Mouse (Mus musculus): ENCODE measurements at regions not wholly inside any gene's neighbourhood (a gene's known extent, or its start where the extent isn't known, plus 50 kb on each side); places are given as distances from the start of the nearest gene placed in this dataset.
A peak's percentile ranks its signal among the peaks of the same experiment; 100 is the strongest.

GRCm38 (mm10) chr1:80030635-80031034 lies 169.7 kb upstream of the Serpine2 start:
- no peak for DNase-seq (ENCODE audit: inconsistent ontology term)

DNA sequence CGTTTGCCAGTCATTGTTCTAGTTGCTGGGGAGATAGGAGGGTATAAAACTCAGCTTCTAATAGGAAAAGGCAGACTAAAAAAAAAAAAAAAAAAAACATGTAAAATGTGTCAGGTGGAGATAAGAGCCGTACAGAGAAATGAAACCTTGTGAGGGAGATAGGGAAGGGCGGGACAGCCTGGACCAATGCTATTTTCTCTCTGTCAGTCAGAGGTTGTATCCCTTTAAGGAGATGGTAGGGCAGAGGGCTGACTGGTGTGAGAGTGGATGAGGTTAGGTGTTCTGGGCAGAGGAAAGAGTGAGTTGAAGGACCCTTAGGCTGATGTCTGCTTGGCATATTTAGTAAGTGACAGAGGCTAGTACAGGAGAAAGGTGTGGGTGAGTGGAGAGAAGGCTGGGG lies 169.2 kb upstream of the Serpine2 start:
- no peak for DNase-seq (ENCODE audit: inconsistent ontology term)

DNA sequence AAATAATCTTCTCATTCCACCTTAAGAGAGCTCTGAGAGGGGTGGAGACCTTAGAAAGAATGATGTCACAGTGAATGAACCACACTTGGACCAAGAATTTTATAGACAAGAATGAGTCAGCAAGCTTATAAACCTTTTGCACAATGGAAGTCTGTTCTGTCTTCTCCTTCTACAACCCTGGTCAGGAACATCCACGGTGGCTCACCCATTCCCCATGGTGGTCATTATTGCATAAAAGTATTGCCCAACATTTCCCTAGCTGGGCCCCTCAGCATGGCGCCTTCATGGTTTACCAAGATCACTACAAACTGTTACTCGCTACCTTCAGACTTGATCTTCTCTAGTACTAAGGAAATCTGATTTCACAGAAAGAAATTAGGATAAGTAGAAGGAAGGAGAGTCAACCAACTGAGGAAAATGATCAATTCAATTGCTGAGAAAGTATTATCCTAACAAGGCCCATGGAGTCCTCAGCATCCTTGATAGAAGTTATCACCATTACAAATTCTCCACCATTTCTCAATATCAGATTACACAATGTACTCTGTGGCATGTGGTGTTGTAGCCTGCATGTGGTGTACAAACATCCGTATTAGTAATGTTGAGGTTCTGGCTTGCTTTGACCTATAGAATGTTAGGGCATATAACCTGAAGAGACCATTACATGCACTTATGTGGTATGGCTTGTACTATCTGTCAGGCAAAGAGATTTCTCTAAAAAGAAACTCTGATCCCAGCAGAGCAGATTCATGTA lies 165.1 kb upstream of the Serpine2 start:
- DNase-seq (ENCODE audit: inconsistent ontology term) = peak; percentile 59

- peak; percentile 31 for DNase-seq (ENCODE audit: inconsistent ontology term)
These were observed 162.6 kb upstream of the Serpine2 start for GRCm38 (mm10) chr1:80023518-80024095.

DNA sequence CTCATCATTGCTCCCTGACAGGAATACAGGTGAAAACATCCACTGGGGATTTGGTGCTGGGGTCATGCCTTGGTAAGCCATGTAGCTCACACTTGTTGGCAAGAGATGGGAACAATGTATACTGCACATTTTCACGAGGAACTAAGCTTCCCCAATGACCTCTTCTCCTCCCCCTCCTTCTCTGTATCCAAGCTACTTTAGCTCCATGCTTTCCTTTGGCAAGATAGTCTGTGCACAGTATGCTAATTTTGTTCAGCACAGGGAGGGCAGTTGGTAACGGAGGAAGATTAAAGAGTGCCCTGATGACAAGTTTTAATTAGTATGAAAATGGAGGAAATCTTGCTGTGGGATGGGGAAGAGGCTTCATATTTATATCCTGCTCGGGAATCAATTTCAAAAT lies 160.9 kb upstream of the Serpine2 start:
- DNase-seq (ENCODE audit: inconsistent ontology term) = no peak

DNA sequence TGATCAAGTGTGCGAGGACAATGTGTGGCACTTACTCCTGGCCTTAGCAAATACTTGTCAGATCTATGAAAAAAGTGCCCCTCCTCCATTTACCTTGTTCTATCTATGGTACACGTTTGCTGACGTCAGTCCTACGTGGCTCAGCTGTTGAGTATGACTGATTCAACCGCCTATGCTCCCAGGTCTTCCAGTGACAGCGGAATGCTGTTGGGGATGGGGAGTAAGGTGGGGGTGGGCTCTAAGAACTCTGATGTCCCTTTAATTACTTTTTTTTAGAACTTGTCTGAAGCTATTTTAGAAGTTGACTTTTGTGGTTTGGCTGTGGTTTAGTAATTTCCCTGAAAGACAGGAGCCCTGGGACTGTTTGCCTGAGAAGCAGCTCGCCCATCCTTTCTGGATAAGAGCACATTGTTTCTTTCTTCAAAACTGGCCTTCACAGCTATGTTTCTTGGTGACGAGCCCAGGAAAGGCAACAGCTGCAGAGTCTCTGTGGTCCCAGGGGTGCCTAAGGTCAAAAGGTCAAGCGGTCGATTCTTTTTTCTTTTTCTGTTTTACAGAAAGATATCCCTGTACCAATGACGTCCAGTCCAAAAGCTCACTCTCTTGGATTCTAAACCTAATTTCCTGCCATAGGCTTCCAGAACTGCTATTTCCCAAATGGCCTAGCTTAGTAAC lies 157.5 kb upstream of the Serpine2 start:
- DNase-seq (ENCODE audit: inconsistent ontology term) = peak; percentile 46

DNA sequence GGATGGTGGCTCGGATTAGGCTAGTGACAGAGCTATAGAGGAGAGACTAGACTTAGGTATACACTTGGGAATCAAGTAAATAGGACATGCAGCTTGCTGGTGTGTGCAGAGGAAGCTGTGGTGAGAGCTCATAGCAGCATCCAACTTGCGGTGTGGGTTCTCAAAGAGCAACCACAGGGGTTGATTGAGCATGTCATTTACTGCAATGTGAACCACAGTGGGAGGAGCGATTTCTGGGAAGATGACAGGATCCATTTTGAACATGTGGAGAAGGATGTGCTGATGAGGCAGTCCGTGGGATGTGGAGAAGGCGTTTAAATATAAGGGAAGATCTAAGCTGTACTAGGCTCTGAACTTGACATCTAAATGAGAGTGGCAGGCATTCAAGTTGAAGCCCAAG lies 154.5 kb upstream of the Serpine2 start:
- no peak for DNase-seq (ENCODE audit: inconsistent ontology term)

- DNase-seq (ENCODE audit: inconsistent ontology term) = no peak
These were observed 153.6 kb upstream of the Serpine2 start for GRCm38 (mm10) chr1:80014586-80014985.

DNA sequence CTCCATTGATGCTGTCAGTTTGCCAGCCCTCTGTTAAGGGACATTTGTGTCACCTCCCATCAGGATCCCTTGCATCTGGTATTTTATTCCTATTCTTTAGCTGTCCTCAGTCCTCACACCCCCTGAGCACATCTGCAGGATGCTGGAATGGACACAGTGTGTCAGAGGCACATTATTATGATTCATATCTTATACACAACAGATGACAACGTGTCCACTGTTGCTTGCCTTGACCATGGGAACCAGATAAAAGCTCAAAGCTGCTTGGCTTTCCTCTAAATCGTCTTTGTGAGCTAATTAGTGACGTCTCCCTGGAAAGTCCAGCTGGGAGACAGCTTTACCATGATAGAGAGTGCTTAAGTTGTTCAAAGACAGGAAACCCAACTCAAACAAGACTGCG lies 149.7 kb upstream of the Serpine2 start:
- no peak for DNase-seq (ENCODE audit: inconsistent ontology term)

DNA sequence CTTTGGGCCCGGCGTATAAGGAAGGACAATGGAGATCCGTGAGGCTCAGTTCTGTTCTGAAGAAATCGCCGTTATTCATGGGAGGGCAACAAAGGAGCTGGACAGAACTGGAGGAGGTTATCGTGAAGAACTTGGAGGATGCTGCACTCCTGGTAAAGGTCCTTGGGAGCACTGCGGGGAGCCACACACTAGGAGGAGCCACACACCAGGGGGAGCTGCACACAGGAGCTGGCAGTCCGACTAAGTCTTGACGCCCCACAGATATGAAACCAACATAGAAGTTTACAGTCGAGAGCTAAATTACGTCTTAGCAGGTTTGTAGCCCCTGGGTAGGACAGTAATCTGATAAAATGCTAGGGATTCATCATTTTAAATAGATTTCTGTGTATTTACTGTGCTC lies 138.1 kb upstream of the Serpine2 start:
- DNase-seq (ENCODE audit: inconsistent ontology term) = no peak

GRCm38 (mm10) chr1:79997911-79998310 lies 136.9 kb upstream of the Serpine2 start:
- no peak for DNase-seq (ENCODE audit: inconsistent ontology term)

DNA sequence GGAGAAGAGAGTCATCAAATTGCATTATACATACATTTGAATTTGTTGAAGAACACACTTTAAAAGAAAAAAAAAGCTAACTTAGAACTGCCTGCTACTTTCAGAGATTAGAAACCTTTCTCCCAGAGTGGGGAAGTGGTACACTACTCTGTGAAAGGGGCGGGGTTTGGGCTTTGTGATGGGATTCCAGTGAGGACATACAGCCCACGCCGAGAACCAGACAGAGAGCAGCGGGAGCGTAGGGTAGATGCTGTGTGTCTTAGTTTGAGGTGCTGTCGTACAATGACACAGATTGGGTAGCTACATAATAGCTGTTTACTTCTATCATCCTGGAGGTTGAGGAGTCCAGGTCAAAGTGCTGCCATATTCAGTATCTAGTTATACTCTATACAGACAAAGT lies 136.5 kb upstream of the Serpine2 start:
- no peak for DNase-seq (ENCODE audit: inconsistent ontology term)

- DNase-seq (ENCODE audit: inconsistent ontology term) = no peak
These were observed 123.7 kb upstream of the Serpine2 start for GRCm38 (mm10) chr1:79984721-79985120.

DNA sequence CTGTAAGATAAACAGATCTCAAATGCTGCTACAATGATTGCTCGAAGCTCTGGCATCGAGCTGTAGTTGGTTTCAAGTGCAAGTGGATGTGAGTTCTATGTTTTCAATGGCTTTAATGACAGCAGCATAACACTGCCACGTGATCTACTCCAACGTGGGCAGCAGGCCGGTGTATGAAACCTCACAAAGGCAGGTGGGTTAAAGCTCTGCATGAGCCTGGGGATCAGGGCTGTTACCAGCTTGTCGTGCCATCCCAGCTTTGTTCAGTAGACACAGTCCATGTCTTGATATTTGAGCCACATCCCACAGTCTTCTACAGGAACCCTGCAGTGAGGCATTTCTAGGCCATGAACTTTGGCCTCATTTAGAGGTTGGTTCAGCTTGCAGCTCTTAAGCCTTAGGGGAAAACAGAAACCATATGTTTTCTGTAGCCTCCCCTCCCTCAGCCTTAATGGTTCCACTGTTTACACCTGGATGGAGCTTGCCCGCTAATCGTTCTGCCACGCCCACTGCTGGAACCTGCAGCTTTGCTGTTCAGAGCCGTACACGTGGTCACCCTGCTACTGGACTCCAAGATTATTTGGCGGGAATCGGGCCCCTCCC lies 121.8 kb upstream of the Serpine2 start:
- no peak for DNase-seq (ENCODE audit: inconsistent ontology term)

- DNase-seq (ENCODE audit: inconsistent ontology term) = no peak
These were observed 118.9 kb upstream of the Serpine2 start for GRCm38 (mm10) chr1:79979863-79980262.

- no peak for DNase-seq (ENCODE audit: inconsistent ontology term)
These were observed 117.2 kb upstream of the Serpine2 start for GRCm38 (mm10) chr1:79978156-79978555.

DNA sequence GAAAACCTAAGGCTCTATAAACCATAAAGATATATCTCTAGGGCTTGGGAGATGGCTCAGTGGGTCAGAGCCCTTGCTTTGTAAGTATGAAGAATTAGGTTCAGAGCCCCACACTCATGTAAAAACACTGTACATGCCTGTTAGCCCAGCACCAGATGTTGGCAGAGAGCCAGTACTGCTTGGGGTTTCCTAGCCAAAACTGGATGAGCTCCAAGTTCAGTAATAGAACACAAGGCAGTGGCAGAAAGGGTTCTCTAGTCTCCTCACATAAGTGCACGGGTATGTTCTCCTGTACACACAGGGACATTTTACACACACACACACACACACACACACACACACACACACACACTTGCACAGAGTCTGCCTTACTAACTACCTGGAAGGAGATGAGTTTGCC lies 95.1 kb upstream of the Serpine2 start:
- DNase-seq (ENCODE audit: inconsistent ontology term) = peak; percentile 45

DNA sequence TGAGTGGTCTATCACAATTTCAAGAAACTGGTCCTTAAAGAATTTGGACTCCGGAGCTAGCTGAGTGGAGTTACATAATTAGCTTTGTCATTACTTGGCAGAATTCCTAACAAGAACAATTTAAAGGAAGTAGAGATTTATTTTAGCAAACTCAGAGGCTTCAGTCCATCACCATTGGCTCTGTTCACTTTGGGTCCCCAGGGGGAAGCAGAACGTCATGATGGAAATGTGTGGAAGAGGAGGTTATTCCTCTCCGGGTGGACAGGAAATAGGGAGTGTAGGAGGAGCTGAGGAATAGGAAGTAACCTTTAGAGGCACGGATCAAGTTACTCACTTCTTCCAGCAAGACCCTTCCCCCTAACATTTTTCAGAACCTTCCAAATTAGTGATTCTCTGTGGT lies 83.3 kb upstream of the Serpine2 start:
- no peak for DNase-seq (ENCODE audit: inconsistent ontology term)

DNA sequence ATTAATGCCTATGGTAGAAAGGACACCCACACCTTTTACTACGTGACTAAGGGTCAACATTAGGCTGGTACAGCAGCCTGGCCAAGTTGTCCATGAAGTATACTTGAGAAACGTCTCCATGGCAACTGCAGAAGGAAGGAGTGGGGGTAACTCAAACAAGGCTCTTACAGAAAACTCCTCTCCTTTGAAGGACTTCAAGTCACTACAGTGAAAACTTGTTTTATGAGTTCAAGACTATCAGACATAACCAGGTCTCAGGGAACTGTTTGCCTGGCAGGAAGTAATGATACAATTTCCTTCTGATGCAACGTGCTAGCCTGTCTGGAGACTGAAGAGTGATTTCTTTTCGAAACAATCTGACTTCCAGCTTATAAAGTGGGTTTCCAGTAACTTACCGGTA lies 71.5 kb upstream of the Serpine2 start:
- no peak for DNase-seq (ENCODE audit: inconsistent ontology term)

GRCm38 (mm10) chr1:79927740-79928139 lies 66.8 kb upstream of the Serpine2 start:
- no peak for DNase-seq (ENCODE audit: inconsistent ontology term)

GRCm38 (mm10) chr1:79925776-79926175 lies 64.8 kb upstream of the Serpine2 start:
- DNase-seq (ENCODE audit: inconsistent ontology term) = no peak

- DNase-seq (ENCODE audit: inconsistent ontology term) = no peak
These were observed 60.9 kb upstream of the Serpine2 start for GRCm38 (mm10) chr1:79921890-79922289.

- no peak for DNase-seq (ENCODE audit: inconsistent ontology term)
These were observed 60.4 kb upstream of the Serpine2 start for GRCm38 (mm10) chr1:79921333-79921732.

Data from Muller cell, postnatal 12 days (primary cell).